Mouse (Mus musculus): Measurements from ENCODE around the gene Atpaf1. TPM values are rescaled to one million over a fixed set of nuclear protein-coding genes. Genes with fewer than 3 reads are reported as not detected.

The Atpaf1 gene
- polyA plus RNA-seq (2017; shearing (Covaris generic)): 22.6 TPM

DNA sequence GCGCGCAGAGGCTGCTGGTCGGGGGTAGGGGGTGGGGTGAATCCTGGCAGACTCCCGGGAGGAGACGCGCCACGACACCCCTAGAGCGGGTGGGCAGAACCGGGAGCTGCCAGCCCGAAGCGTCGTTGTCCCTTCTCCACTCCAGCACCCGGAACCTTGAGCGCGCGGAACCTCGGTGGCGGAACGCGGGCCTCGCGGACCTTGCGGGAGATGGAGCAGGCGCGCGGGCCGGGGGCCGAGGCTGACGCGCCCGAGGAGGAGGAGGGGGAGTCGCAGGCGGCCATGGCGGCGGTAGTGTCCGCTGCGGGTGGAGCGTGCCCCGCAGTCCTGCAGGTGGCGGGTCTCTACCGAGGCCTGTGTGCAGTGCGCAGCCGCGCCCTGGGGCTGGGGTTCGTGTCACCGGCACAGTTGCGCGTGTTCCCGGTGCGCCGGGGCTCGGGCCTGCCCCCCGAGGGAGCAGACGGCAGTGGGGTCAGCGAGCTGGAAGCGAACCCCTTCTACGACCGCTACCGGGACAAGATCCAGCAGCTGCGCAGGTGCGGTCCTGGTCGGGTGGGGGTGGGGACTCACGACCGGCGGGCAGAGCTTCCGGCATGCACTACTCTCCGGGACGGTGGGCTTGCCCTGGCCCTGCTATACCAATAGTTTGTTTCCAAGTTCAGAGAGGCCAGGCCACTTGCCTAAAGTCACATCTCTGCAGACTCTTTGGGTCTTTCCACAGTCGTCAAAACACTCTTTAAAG is at the start of gene Atpaf1:
Atpaf1 (plus strand) TSS at position 44 of the 742 bp plus-strand sequence.

DNA sequence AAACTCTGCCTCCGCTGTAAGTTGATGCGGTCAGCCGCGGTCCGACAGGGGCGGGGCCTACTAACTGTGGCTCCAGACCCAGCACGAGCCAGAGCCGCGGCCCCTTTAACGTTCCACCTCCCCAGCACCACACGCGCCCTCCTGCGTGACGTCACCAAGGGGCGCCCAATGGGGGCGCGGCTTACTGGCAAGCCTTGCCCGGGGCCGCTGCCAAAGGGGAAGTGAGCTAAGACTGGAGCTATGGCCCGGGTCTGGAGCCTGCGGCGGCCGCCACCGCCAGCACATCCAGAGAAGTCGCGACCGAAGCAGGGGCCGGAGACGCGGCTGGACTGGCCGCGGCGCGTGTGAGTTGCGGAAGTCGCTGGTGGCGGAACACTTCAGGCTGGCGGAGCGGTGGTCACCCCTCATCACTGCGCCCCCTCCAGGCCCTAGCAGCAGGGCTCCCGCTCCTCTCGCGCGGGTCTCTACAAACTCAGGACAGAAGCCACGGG is 47.0 kb upstream of the Atpaf1 start, which contains the start of gene Efcab14:
Efcab14 (plus strand) TSS at position 194 of the 491 bp plus-strand sequence.

DNA sequence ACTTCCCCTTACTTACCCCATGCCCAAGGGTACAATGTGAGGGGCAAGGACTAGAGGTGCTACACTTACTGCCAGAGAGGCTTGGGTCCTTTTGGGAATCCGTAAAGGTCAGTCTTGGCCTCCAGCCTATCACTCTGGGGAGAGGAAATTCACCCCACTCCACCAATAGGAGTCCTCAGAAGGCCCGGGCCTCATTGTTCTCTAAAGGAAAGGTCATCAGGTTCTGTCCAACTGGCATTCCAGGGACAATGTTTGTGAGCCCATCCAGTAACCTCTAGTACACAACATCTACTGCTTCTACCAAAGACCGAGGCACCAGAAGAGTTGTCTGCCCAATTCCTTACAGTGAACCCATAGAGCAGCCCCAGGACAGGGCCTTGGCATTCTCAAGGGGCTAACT is 3.7 kb upstream of the Atpaf1 start, which contains the start of gene Tex38:
Tex38 (minus strand) TSS at position 101 of the 400 bp plus-strand sequence.

DNA sequence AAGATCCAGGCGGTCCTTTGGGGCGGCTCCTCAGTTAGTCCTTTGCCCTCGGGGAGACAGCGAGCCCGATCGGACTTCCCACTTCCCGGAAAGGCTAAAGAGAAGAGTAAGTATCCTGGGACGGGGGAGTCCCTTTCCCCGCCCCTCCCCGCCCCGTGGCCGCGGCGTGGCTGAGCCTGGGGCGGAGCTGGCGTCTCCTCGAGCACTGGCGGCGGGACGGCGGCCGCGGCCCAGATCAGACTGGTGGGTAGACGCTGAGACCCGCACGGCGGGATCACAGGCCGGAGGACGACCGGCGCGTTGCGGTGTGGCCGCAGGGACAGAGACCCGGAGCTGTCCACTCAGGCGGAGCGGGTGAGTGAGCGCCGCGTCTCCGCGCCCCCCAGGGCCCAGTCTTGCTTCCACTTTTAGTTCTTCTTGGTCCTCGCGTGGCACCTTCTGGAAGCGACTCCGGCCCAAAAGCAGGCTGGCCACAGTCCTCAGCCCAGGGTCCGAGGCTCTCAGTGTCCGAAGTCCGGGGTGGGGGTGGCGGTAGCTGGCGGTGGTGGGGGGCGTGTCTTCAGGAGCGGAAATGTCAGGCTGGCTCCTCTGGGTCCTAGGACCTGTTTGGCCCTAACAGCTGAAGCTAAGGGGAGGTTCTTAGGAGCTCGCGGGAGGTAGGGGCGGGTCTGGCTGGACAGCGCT is 43.4 kb downstream of the Atpaf1 start, which contains the start of gene Mob3c:
Mob3c (plus strand) TSS at position 205 of the 684 bp plus-strand sequence.

DNA sequence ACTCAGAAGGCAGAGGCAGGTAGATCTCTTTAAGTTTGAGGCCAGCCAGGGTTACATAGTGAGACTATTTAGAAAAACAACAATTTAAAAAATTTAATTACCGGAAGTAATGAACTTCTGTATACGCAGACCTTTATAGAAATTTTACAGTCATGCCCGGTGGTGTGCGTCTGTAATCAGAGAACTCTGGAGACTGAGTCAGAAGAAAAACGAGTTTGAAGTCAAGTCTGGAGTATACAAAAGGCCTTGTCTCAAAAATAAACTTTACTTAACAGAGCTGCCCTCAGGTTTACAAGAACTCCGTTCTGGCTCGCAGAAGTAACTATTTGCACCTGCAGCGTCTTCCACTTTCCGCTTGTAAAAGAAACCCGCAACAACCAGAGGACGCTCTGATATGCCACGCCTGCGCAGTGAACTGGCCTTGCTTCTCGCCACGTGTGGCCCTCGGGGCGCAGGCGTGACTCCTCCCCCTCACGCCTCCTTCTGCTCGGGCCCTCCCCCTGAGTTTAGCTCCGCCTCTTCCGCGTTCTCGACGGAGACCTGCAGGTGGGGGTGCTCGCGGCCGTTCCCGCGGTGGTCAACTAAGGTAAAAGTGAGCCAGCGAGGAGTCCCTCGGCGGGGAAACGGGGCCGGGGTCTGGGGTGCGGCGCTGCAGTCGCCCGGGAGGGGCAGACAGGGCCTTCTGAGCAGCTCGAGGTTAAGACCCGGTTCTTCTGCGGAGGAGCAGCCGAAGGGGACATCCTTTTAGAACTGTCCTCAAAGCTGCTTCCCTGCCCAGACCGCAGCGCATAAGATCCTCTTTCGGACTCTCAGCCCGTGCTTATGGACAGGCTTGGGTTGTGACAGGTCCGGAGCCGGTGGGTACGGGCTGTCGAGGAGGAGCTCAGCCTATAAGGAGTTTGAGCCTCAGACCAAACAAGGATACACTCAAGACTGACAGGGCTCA is 54.4 kb downstream of the Atpaf1 start, which contains the start of gene Mknk1:
Mknk1 (plus strand) TSS at position 503 of the 946 bp plus-strand sequence.

Other genes starting within 250 kb of the Atpaf1 start
- not detected for gene Cyp4a31, start 221.2 kb upstream of the Atpaf1 start, polyA plus RNA-seq (2017; shearing (Covaris generic))
- not detected for gene Cyp4a32, start 183.8 kb upstream of the Atpaf1 start, polyA plus RNA-seq (2017; shearing (Covaris generic))
- gene Cyp4b1, start 137.1 kb upstream of the Atpaf1 start, polyA plus RNA-seq (2017; shearing (Covaris generic)): not detected
- gene Efcab14, start 47.1 kb upstream of the Atpaf1 start, polyA plus RNA-seq (2017; shearing (Covaris generic)): 41.2 TPM
- 0.64 TPM for gene Tex38, start 3.8 kb upstream of the Atpaf1 start, polyA plus RNA-seq (2017; shearing (Covaris generic))
- 18.7 TPM for gene Mob3c, start 43.3 kb downstream of the Atpaf1 start, polyA plus RNA-seq (2017; shearing (Covaris generic))
- 40.9 TPM for gene Mknk1, start 54.4 kb downstream of the Atpaf1 start, polyA plus RNA-seq (2017; shearing (Covaris generic))
- gene Kncn, start 99.6 kb downstream of the Atpaf1 start, polyA plus RNA-seq (2017; shearing (Covaris generic)): not detected
- not detected for gene 6430628N08Rik, start 105.9 kb downstream of the Atpaf1 start, polyA plus RNA-seq (2017; shearing (Covaris generic))
- not detected for gene Dmbx1, start 155.1 kb downstream of the Atpaf1 start, polyA plus RNA-seq (2017; shearing (Covaris generic))
- gene Faah, start 233.1 kb downstream of the Atpaf1 start, polyA plus RNA-seq (2017; shearing (Covaris generic)): 244 TPM

Data from effector memory CD4-positive, alpha-beta T cell, adult 5 months (primary cell).